Mouse (Mus musculus) layer of hippocampus, adult 8-10 months (tissue): ENCODE results near the gene Mettl21e. TPM values are rescaled to one million over a fixed set of nuclear protein-coding genes. Genes with fewer than 3 reads are reported as not detected.

Experiments used
- total RNA-seq, 4 experiments: library from RNA; stranded (reverse); gene quantifications; 2 replicates each; pipeline ENCODE4 v1.2.4; 2022

Mettl21e gene
- total RNA-seq, 4 experiments from 2014 or later, result not detected

Other genes starting within 250 kb of the Mettl21e start
- under 1 TPM in 2 of 4 experiments, not detected in 2; 0.12 to 0.25 TPM for gene Mettl21c, start 198.9 kb downstream of the Mettl21e start, total RNA-seq
- gene Gm8251, start 157.0 kb downstream of the Mettl21e start, total RNA-seq, result not detected
- gene Tex30, start 116.5 kb downstream of the Mettl21e start, total RNA-seq, result 1 to 10 TPM; 6.7 to 8.2 (median 7.4) TPM
- gene Kdelc1, start 100.2 kb downstream of the Mettl21e start, total RNA-seq, result 10 to 100 TPM in 2 of 4 experiments, 1 to 10 TPM in 2; 9.4 to 10.6 (median 10.1) TPM
- 10 to 100 TPM; 29.7 to 47.3 (median 36.8) TPM for gene Bivm, start 100.0 kb downstream of the Mettl21e start, total RNA-seq
- 10 to 100 TPM; 19.7 to 22.8 (median 21.5) TPM for gene Ercc5, start 71.2 kb downstream of the Mettl21e start, total RNA-seq